Mouse (Mus musculus) intestine, postnatal 0 days (tissue): ENCODE data around the gene Ttc29. TPM values are rescaled to one million over a fixed set of nuclear protein-coding genes. Genes with fewer than 3 reads are reported as not detected.

ENCODE experiments used
- ATAC-seq: fragments of 200-750 bp; cut with Nextera tagmentation; 2 replicates; pipeline ENCODE4 v1.8.0; 2017; ENCODE audit warnings: mild to moderate bottlenecking, moderate TSS enrichment, moderate library complexity
- H3K27ac ChIP-seq: fragments of 300-500 bp; sonication (generic); 2 replicates; pipeline ENCODE4 v1.5.1; 2014; ENCODE audit warnings: mild to moderate bottlenecking, low read depth, low read length, moderate library complexity
- H3K27me3 ChIP-seq: fragments of 300-500 bp; sonication (generic); replicated peaks from 2 replicates; pipeline ENCODE4 v1.6.1; 2014; ENCODE audit warnings: low read length, mixed read lengths; ENCODE audit not compliant: control insufficient read depth, insufficient read depth
- H3K36me3 ChIP-seq: fragments of 300-500 bp; sonication (generic); 2 replicates; pipeline ENCODE4 v1.6.1; 2014; ENCODE audit warnings: mild to moderate bottlenecking, moderate library complexity; ENCODE audit not compliant: control insufficient read depth, insufficient read depth
- H3K4me1 ChIP-seq: fragments of 300-500 bp; sonication (generic); replicated peaks from 2 replicates; pipeline ENCODE4 v1.6.1; 2014; ENCODE audit warnings: antibody characterized with exemption, low read length, mixed read lengths; ENCODE audit not compliant: control insufficient read depth, insufficient read depth
- H3K4me2 ChIP-seq: fragments of 300-500 bp; sonication (generic); replicated peaks from 2 replicates; pipeline ENCODE4 v1.6.1; 2014; ENCODE audit warnings: low read depth, mild to moderate bottlenecking, moderate library complexity
- H3K4me3 ChIP-seq: fragments of 300-500 bp; sonication (generic); 2 replicates; pipeline ENCODE4 v1.5.1; 2014; ENCODE audit warnings: low read depth, low read length
- H3K9ac ChIP-seq: fragments of 300-500 bp; sonication (generic); 2 replicates; pipeline ENCODE4 v1.6.1; 2014; ENCODE audit warnings: mild to moderate bottlenecking, low read depth, low read length
- H3K9me3 ChIP-seq: fragments of 300-500 bp; sonication (generic); 2 replicates; pipeline ENCODE4 v1.6.1; 2016; ENCODE audit warnings: mixed run types; ENCODE audit not compliant: control insufficient read depth
- CTCF ChIP-seq: sonication (generic); IDR thresholded peaks from 2 replicates; pipeline ENCODE4 v1.5.1; 2016; ENCODE audit warnings: low read depth, mild to moderate bottlenecking, control low read depth, antibody characterized with exemption, moderate library complexity
- WGBS: fragments of 180-500 bp; shearing (Covaris S2); extraction: QIAGEN DNeasy Blood & Tissue Kit; methylation state at CpG from one replicate; pipeline ENCODE4 v1.1.7; 2014; 5-methylcytosine and 5-hydroxymethylcytosine counted together
- polyA plus RNA-seq: library from polyadenylated mRNA; unstranded; fragments of >200 nt; fragmentation: Nextera tagmentation; extraction: Ambion mirVana; gene quantifications from 2 replicates; pipeline ENCODE4 v1.2.1, GENCODE M21; 2015

Gene Ttc29
- polyA plus RNA-seq, 1 experiment from 2014 or later, result not detected

DNA sequence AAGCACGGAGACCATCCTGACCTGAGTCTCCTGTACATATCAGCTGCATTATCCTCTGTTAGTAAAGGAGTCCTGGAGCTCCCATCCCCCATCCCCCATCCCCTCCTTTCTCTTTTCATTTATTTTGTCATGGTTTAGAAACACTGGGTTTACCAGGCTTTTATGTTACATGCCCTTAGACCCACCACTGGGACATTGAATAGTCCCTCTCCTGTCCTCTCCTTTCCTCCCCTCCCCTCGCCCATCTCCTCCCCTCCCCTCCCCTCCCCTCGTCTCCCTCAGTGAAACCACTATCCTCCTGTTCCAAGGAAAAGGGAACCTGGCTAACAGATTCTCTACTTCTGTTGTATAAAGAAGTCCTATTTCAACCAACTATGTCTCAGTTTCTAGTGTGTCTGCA is 38.0 kb downstream of the Ttc29 start:
- no peak overlapping the region for H3K4me3 ChIP-seq
- no peak for ATAC-seq
- no peaks in the 10 kb centered on the region for H3K27me3 ChIP-seq
- no peaks in the 10 kb centered on the region for H3K4me1 ChIP-seq
- H3K4me2 ChIP-seq, result no peak overlapping the region
- 62% methylated on average over 3 of the region's 3 CpGs for WGBS
- H3K9ac ChIP-seq, result no peak overlapping the region
- H3K27ac ChIP-seq, result no peak overlapping the region
- no peaks in the 10 kb centered on the region for H3K36me3 ChIP-seq
- no peaks in the 10 kb centered on the region for H3K9me3 ChIP-seq
- no peak for TF ChIP-seq CTCF

DNA sequence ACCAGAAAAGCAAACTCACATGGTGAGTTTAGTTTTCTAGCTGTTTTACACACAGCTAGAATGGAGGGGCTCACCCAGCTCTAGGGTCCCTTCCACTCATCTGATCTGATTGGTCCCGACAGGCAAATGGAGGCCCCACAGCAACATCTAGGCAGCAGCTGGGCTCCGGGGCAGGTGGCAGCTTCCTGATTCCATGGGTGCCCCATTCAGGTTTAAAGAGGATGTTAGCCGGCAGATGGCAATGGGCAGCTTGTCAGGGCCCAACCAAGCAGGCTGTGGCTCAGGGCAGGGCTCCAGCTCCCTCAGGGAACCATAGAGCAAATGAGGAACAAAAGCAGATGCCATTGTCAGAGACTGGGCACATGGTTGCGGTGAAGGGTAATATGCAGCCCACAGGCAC is 41.3 kb downstream of the Ttc29 start:
- H3K9ac ChIP-seq, result no peak overlapping the region
- H3K36me3 ChIP-seq, result no peaks in the 10 kb centered on the region
- H3K9me3 ChIP-seq, result no peaks in the 10 kb centered on the region
- H3K4me2 ChIP-seq, result no peak overlapping the region
- no peak overlapping the region for H3K4me3 ChIP-seq
- no peaks in the 10 kb centered on the region for H3K4me1 ChIP-seq
- 91% methylated on average over 4 of the region's 4 CpGs for WGBS
- no peak overlapping the region for H3K27ac ChIP-seq
- TF ChIP-seq CTCF, result no peak
- ATAC-seq, result no peak
- H3K27me3 ChIP-seq, result no peaks in the 10 kb centered on the region

DNA sequence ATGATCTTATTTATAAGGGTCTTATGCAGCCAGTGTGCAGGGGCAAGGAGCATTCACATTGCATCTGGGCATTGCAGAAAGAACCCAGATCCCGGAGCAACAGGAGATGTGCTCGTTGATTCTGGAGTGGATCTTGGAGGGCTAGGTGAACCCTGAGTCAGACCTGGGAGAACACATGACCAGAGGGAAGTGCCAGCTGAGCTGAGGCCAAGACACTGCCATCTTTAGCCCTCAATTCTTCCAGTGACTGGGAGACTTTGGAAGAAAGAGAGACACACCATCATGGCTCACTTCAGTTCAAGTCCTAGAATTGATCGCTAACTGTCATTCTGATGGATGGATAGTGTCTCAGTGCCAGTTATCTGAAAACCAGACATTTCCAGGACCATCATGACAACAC is 41.9 kb downstream of the Ttc29 start:
- Histone ChIP-seq H3K9ac (no peak overlapping the region), H3K27me3 (no peaks in the 10 kb centered on the region), H3K36me3 (no peaks in the 10 kb centered on the region), H3K4me3 (no peak overlapping the region), H3K4me2 (no peak overlapping the region), H3K4me1 (no peaks in the 10 kb centered on the region), H3K27ac (no peak overlapping the region), H3K9me3 (no peaks in the 10 kb centered on the region)
- WGBS, result 91% methylated on average over 3 of the region's 3 CpGs
- no peak for TF ChIP-seq CTCF
- ATAC-seq, result no peak

DNA sequence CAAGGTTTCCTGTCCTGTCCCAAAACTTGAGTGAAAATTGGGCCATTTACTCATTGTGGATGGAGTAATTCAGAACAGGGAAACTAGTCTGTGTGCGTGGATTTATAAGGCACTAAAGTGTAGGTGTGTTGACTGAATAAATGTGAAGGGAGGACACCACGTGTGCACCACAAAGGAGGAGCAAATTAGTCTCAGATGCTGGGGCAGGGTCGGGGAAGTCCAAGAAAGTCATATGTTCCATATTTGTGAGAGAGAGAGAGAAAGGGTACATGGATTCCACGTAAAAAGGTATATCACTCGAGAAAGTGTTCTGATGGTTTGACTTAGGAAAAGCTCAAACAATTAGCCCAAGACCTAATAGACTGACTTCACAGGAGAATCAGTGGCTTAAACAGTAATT is 52.4 kb downstream of the Ttc29 start:
- no peaks in the 10 kb centered on the region for H3K4me1 ChIP-seq
- H3K4me2 ChIP-seq, result no peak overlapping the region
- ATAC-seq, result no peak
- H3K36me3 ChIP-seq, result no peaks in the 10 kb centered on the region
- no peaks in the 10 kb centered on the region for H3K9me3 ChIP-seq
- no peak overlapping the region for H3K27ac ChIP-seq
- TF ChIP-seq CTCF, result no peak
- no peak overlapping the region for H3K4me3 ChIP-seq
- no peaks in the 10 kb centered on the region for H3K27me3 ChIP-seq
- H3K9ac ChIP-seq, result no peak overlapping the region
- 86% methylated on average over 5 of the region's 5 CpGs for WGBS

DNA sequence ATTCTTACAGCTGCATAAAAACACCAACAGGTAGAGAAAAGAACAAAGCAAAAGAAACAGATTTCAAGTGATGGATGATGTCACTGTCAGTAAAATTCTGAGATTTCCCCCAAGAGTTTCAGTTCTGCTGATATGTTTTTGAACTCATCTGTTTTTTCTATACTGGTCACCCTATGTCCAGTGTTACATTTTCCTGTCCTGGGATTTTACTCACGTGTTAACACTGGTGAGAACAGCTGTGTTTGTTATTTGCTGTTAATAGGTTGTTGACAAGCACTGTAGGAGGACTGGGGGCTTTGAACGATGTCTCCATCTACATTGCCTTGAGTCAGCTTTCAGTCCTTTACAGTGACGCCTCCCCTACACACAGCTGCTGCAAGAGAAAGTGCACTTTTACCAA is 53.1 kb downstream of the Ttc29 start:
- no peak overlapping the region for H3K9ac ChIP-seq
- no peaks in the 10 kb centered on the region for H3K4me1 ChIP-seq
- H3K27me3 ChIP-seq, result no peaks in the 10 kb centered on the region
- H3K4me3 ChIP-seq, result no peak overlapping the region
- ATAC-seq, result no peak
- H3K9me3 ChIP-seq, result no peaks in the 10 kb centered on the region
- 34% methylated on average over 3 of the region's 3 CpGs for WGBS
- H3K4me2 ChIP-seq, result no peak overlapping the region
- no peaks in the 10 kb centered on the region for H3K36me3 ChIP-seq
- TF ChIP-seq CTCF, result no peak
- no peak overlapping the region for H3K27ac ChIP-seq

DNA sequence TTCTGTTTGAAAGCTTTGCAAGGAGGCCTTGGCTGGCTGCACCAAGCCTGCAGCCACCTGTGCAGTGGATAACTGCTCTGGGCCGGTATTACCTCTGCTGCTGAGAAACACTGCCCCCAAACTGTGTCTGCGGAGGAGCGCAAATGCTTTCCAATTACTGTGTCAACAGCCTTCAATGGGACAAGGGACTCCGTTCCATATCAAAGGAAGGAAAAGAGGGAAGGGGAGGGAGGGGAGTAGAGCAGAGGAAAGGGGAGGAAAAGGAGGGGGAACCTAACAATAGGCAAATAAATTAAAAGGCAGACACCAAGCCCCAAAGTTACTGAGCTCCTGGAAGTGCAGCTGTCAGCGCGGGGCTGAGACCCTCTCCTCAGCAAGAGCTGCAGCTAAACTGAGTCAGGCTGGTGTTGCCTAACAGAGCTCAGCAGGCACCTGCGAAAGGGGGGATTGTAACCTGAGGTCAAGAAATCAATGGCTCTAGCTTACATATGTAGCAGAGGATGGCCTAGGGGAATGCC is 54.9 kb downstream of the Ttc29 start:
- Histone ChIP-seq H3K9ac (no peak overlapping the region), H3K4me3 (no peak overlapping the region), H3K4me2 (no peak overlapping the region), H3K27me3 (no peaks in the 10 kb centered on the region), H3K9me3 (no peaks in the 10 kb centered on the region), H3K36me3 (no peaks in the 10 kb centered on the region), H3K27ac (no peak overlapping the region), H3K4me1 (no peaks in the 10 kb centered on the region)
- ATAC-seq, result no peak
- no peak for TF ChIP-seq CTCF
- WGBS, result 29% methylated on average over 7 of the region's 7 CpGs

DNA sequence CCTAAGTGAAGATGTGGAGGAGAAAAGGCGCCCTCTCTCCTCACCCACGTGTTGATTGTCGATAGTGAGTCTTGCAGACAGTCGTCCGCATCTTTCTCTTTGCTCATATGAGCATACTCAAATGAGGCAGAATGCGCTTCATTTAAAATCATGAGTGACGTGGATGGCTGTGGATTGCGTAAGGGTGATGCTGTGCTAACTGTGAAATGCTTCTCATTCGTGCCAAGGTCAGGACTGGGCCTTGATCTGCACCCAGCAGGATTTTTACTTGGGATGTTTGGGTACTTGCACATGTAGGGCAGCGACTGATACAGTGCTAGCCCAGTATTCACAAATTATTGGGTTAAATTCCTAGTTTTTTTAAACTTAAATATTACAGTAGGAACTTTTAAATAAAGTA is 56.2 kb downstream of the Ttc29 start:
- WGBS, result 85% methylated on average over 10 of the region's 10 CpGs
- no peak for ATAC-seq
- Histone ChIP-seq H3K4me1 (no peaks in the 10 kb centered on the region), H3K36me3 (no peaks in the 10 kb centered on the region), H3K9me3 (no peaks in the 10 kb centered on the region), H3K27ac (no peak overlapping the region), H3K9ac (no peak overlapping the region), H3K27me3 (no peaks in the 10 kb centered on the region), H3K4me2 (no peak overlapping the region), H3K4me3 (no peak overlapping the region)
- no peak for TF ChIP-seq CTCF
